Mouse (Mus musculus): ENCODE data around the gene Ip6k1. TPM values are rescaled to one million over a fixed set of nuclear protein-coding genes. Genes with fewer than 3 reads are reported as not detected.

Ip6k1 gene
- total and polyA plus RNA-seq, 3 experiments, result 31.8 to 59.1 (median 37.2) TPM

- TF ChIP-seq POLR2AphosphoS2 (IDR thresholded peaks at IDR 0.05; ENCODE audit: low read length) (no peak), MXI1 (IDR thresholded peaks at IDR 0.05; ENCODE audit: low read depth, low read length) (no peak)
These were observed 27.7 kb upstream of the Ip6k1 start (continued) for GRCm38 (mm10) chr9:107974491-107975171.

DNA sequence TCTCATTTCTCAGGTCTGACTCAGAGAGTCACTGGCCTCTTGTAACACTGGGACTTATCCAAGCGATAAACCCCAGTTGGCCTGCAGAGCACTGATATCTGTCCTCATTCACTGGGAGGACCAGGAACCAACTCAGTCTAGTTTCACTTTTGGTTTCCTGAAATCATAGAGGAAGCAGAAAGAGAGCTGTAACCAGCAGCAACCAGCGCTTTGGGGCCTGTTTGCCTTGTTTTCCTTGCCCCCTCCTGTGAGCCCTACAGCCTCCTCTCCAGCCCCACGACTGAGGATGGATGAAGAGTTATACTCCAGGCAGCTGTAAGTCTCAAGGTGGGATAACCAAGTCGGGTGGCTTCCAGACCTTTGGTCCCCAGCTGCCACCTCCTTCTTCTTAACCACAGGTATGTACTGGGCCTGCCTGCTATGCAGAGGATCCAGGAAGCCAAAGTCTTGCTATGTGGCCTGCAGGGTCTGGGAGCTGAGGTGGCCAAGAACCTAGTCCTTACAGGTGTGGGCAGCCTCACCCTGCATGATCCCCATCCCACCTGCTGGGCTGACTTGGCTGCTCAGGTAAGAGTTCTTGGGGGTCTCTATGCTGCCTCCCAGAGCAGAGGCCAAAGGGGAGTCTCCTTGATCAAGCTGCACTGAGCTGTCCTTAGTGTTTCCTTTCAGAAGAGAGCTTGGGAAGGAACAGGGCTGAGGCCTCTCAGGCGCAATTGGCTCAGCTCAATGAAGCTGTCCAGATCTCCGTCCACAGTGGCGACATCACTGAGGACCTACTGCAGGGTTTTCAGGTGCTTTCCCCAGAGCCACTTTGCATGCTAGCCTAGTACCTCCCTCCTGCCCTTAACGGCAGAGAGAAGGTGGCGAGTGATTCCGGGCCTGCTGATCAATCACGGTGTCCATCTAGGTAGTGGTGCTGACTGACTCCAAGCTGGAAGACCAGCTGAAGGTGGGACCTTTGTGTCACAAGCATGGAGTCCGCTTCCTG, 26.6 kb upstream of the Ip6k1 start, which contains the start of gene Uba7:
TSS of gene Uba7 (plus strand) at position 107 of the 988 bp plus-strand sequence.
- H3K9me3 ChIP-seq (replicated peaks; ENCODE audit: insufficient read depth, low read length), result no peaks in the 10 kb centered on the region
- H3K27ac ChIP-seq (ENCODE audit: control insufficient read depth, low read depth, low read length), result peak within 1 kb of the TSS; percentile 100
- H3K27me3 ChIP-seq (ENCODE audit: control insufficient read depth in 1 of 2, insufficient read depth in 2 of 2, low read length in 2 of 2), result no peaks in the 10 kb centered on the region
- peak within 1 kb of the TSS; percentile 71 for H3K4me3 ChIP-seq (ENCODE audit: control insufficient read depth in 1 of 2, insufficient read depth in 1 of 2, low read depth in 2 of 2, low read length in 2 of 2)
- peaks cover 21% of the 10 kb centered on the region for H3K79me2 ChIP-seq (ENCODE audit: control insufficient read depth, insufficient read depth, low read length, poor library complexity)
- peaks cover 0 to 53% of the 10 kb centered on the region in 2 experiments; a peak in 3 of 4 replicates for H3K36me3 ChIP-seq (ENCODE audit: control insufficient read depth in 1 of 2, insufficient read depth in 2 of 2, low read length in 2 of 2)
- H3K4me1 ChIP-seq (ENCODE audit: control insufficient read depth in 1 of 2, insufficient read depth in 2 of 2, low read length in 2 of 2), result peaks cover 31 to 77% of the 10 kb centered on the region in 2 experiments
- H3K9ac ChIP-seq (ENCODE audit: control insufficient read depth, low read depth, low read length, poor library complexity, severe bottlenecking), result peak within 1 kb of the TSS; percentile 65
- DNase-seq (ENCODE audit: low read depth, low spot score), result peak; percentile 97
- TF ChIP-seq SIN3A (IDR thresholded peaks at IDR 0.05; ENCODE audit: low read length) (peak; percentile 97), ETS1 (IDR thresholded peaks at IDR 0.05; ENCODE audit: low read depth, low read length) (peak; percentile 100), MYC (IDR thresholded peaks at IDR 0.05; ENCODE audit: low read depth, low read length) (0 out of 2 replicates have a peak, but pooled peaks have one; percentile 39), GATA1 (IDR thresholded peaks at IDR 0.05; ENCODE audit: low read depth, low read length) (peak; percentile 97), MAZ (IDR thresholded peaks at IDR 0.05; ENCODE audit: low read depth, low read length) (peak; percentile 75), MAX (IDR thresholded peaks at IDR 0.05; ENCODE audit: low read length) (peak; percentile 7; the same call in 1 of the 2 replicates), TCF12 (IDR thresholded peaks at IDR 0.05; ENCODE audit: low read depth, low read length) (peak; percentile 95), TBP (IDR thresholded peaks at IDR 0.05; ENCODE audit: low read depth, low read length) (peak; percentile 48; the same call in 1 of the 2 replicates), TAL1 (IDR thresholded peaks at IDR 0.05; ENCODE audit: low read length) (peak; percentile 96), CHD2 (IDR thresholded peaks at IDR 0.05; ENCODE audit: low read length) (peak; percentile 10; the same call in 1 of the 2 replicates), MXI1 (IDR thresholded peaks at IDR 0.05; ENCODE audit: low read depth, low read length) (peak; percentile 81), ZC3H11A (IDR thresholded peaks at IDR 0.05; ENCODE audit: low read depth, low read length) (no peak), EP300 (IDR thresholded peaks at IDR 0.05; ENCODE audit: low read depth in 1 of 2, low read length in 2 of 2) (peak; percentile 91 to 94), MYB (IDR thresholded peaks at IDR 0.05; ENCODE audit: low read depth, low read length) (peak; percentile 64; the same call in 1 of the 2 replicates), JUND (IDR thresholded peaks at IDR 0.05; ENCODE audit: low read depth, low read length) (peak; percentile 79; the same call in 1 of the 2 replicates), CTCF (IDR thresholded peaks at IDR 0.05 in 2 of 3, conservative IDR thresholded peaks at IDR 0.05 in 1 of 3; ENCODE audit: control insufficient read depth in 1 of 3, insufficient read depth in 1 of 3, low read depth in 2 of 3, low read length in 3 of 3, poor library complexity in 1 of 3, severe bottlenecking in 1 of 3) (no peak), MEF2A (IDR thresholded peaks at IDR 0.05; ENCODE audit: extremely low read depth, insufficient replicate concordance, low read depth, low read length, poor library complexity, severe bottlenecking) (no peak), USF2 (IDR thresholded peaks at IDR 0.05; ENCODE audit: borderline replicate concordance in 1 of 2, insufficient read depth in 1 of 2, low read depth in 1 of 2, low read length in 2 of 2) (no peak), POLR2A (IDR thresholded peaks at IDR 0.05; ENCODE audit: control insufficient read depth in 1 of 2, insufficient read depth in 1 of 2, low read depth in 1 of 2, low read length in 2 of 2, poor library complexity in 1 of 2) (peak; percentile 24 to 52; a peak in 1 of 4 replicates), ELF1 (IDR thresholded peaks at IDR 0.05; ENCODE audit: low read depth, low read length) (peak; percentile 65), ZKSCAN1 (IDR thresholded peaks at IDR 0.05; ENCODE audit: low read depth, low read length) (no peak), ZNF384 (IDR thresholded peaks at IDR 0.05; ENCODE audit: low read depth, low read length) (peak; percentile 32; the same call in 1 of the 2 replicates), SMC3 (IDR thresholded peaks at IDR 0.05; ENCODE audit: low read depth, low read length) (no peak), E2F4 (IDR thresholded peaks at IDR 0.05; ENCODE audit: borderline replicate concordance, low read depth, low read length) (no peak), MAFK (IDR thresholded peaks at IDR 0.05; ENCODE audit: borderline replicate concordance, low read depth, low read length) (no peak; the same call in 1 of the 2 replicates), BHLHE40 (IDR thresholded peaks at IDR 0.05; ENCODE audit: borderline replicate concordance, low read depth, low read length) (peak; percentile 67; the same call in 1 of the 2 replicates), ZMIZ1 (IDR thresholded peaks at IDR 0.05; ENCODE audit: low read depth, low read length) (peak; percentile 59; the same call in 1 of the 2 replicates), RCOR1 (IDR thresholded peaks at IDR 0.05; ENCODE audit: low read depth, low read length) (peak; percentile 83), NELFE (IDR thresholded peaks at IDR 0.05; ENCODE audit: low read depth, low read length) (no peak; the same call in 1 of the 2 replicates), KAT2A (conservative IDR thresholded peaks at IDR 0.05; ENCODE audit: low read depth, low read length) (no peak; the same call in 1 of the 2 replicates)

Data from MEL (cell line).